Comparison of ENCODE assay signal across 8 mouse cellular contexts in the genomic region with DNA sequence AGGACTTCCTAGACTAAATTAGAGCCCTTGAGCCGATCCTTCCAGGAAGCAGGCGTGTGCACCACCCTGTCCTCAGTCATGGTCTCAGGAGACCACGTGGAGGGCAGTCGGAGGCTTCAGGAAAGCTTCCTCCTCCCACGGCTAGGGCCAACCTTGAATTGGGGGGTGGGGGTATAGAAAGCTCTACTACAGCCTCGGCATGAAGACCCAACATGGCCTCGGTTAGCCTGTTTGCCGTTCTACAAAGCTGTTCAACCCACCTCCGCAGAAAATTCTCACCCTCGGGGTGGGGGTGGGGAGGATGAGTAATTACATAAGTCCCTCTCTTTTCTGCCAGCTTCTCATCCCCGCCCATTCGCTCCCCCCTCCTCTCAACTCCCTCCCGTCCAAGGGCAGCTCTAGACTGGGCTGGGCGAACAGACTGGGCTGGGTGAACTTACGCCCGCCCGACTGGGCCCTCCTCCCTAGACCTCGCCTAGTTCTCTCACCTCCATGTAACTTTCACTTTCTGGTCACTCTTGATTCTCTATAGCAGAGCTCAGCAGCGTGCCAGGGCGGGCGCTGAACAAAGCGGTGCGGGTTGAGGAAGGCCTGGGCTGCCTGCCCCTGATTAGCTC. TPM values are rescaled to one million over a fixed set of nuclear protein-coding genes. Genes with fewer than 3 reads are reported as not detected.
DNase-seq lines count a peak whose midpoint lies in the region; ATAC-seq lines count a peak whose summit lies in the region.

No protein-coding gene starts in this region.

- peaks cover 37% of the 10 kb centered on the region for H3K4me1 ChIP-seq in brown adipose tissue, adult 24 weeks (ENCODE audit: control insufficient read depth, insufficient read depth, insufficient read length, low read length)
- H3K4me1 ChIP-seq in hindbrain, embryonic 11.5 days (replicated peaks; ENCODE audit: control insufficient read depth, insufficient read depth, low read length): peaks cover 7% of the 10 kb centered on the region; the same call in 1 of the 2 replicates

- no peak overlapping the region for H3K9ac ChIP-seq in hindbrain, embryonic 11.5 days (ENCODE audit: low read depth, low read length)

- H3K27ac ChIP-seq in brown adipose tissue, adult 24 weeks (replicated peaks; ENCODE audit: low read depth, low read length): peak overlapping the region; percentile 98
- no peak overlapping the region for H3K27ac ChIP-seq in hindbrain, embryonic 11.5 days (ENCODE audit: low read depth, low read length)

- no peaks in the 10 kb centered on the region for H3K36me3 ChIP-seq in hindbrain, embryonic 11.5 days (ENCODE audit: control insufficient read depth, insufficient read depth, low read length)

- H3K4me2 ChIP-seq in hindbrain, embryonic 11.5 days (replicated peaks; ENCODE audit: low read depth, low read length): no peak overlapping the region; the same call in 1 of the 2 replicates

- H3K4me3 ChIP-seq in brown adipose tissue, adult 24 weeks (ENCODE audit: insufficient read depth, low read depth, low read length): peak overlapping the region; percentile 34
- no peak overlapping the region for H3K4me3 ChIP-seq in hindbrain, embryonic 11.5 days (ENCODE audit: low read depth, low read length)

- no peaks in the 10 kb centered on the region for H3K9me3 ChIP-seq in hindbrain, embryonic 11.5 days (ENCODE audit: control insufficient read depth, low read length)

- no peaks in the 10 kb centered on the region for H3K27me3 ChIP-seq in hindbrain, embryonic 11.5 days (ENCODE audit: control insufficient read depth, insufficient read depth, low read length)

- DNase-seq in MEL-GATA-1-ER (ENCODE audit: extremely low read depth, low read depth): peak; percentile 83
- DNase-seq in forelimb bud, embryonic 11.5 days (ENCODE audit: low read depth, low spot score): peak; percentile 36
- no peak for DNase-seq in hindbrain, embryonic 11.5 days (ENCODE audit: low spot score)
- peak; percentile 66 to 68 for DNase-seq in layer of hippocampus, postnatal 36 days
- DNase-seq in lung, postnatal 4 days: peak; percentile 93 to 97
- peak; percentile 96 for DNase-seq in skeletal muscle tissue, adult 2 months (ENCODE audit: low read depth, low spot score)
- DNase-seq in yolk sac, embryonic 10.5 days (ENCODE audit: low spot score): peak; percentile 71

- 39% methylated on average over 23 of the region's 23 CpGs for WGBS in hindbrain, embryonic 11.5 days

- ATAC-seq in hindbrain, embryonic 11.5 days (ENCODE audit: low FRiP score): 0 out of 2 replicates have a peak, but pooled peaks have one; percentile 26

RNA-seq across cellular contexts. Expression of a gene that starts 48.1 kb away (rescaled TPM):
- polyA plus RNA-seq in brown adipose tissue, adult 24 weeks (2012; ENCODE audit: insufficient read depth, insufficient read length, missing spikeins): 7.1 and 23.0 TPM in 2 replicates
- 16.0 and 21.3 TPM in 2 replicates for polyA plus RNA-seq in hindbrain, embryonic 11.5 days (2014; fragmentation: Nextera tagmentation; extraction: Ambion mirVana)
- 10 to 100 TPM; 68.3 to 69.5 TPM for total RNA-seq in layer of hippocampus, postnatal 36 days (2021)
